Mouse (Mus musculus): ENCODE data around the gene 1700029J07Rik. TPM values are rescaled to one million over a fixed set of nuclear protein-coding genes. Genes with fewer than 3 reads are reported as not detected.

1700029J07Rik gene
- polyA plus RNA-seq, 1 experiment = 1.2 TPM

GRCm38 (mm10) chr8:45917040-45917679, 57.9 kb downstream of the 1700029J07Rik start:
- H3K4me1 ChIP-seq (ENCODE audit: control insufficient read depth, insufficient read depth, low read length) = no peaks in the 10 kb centered on the region
- H3K4me3 ChIP-seq (replicated peaks; ENCODE audit: extremely low read depth, low read depth, low read length) = no peak overlapping the region
- TF ChIP-seq CTCF (IDR thresholded peaks at IDR 0.05; ENCODE audit: insufficient read depth, low read length) = no peak
- no peak for TF ChIP-seq POLR2A (IDR thresholded peaks at IDR 0.05; ENCODE audit: borderline replicate concordance, extremely low read depth, low read depth, low read length)
- no peak for DNase-seq
- 66% methylated on average over 20 of the region's 20 CpGs for WGBS

DNA sequence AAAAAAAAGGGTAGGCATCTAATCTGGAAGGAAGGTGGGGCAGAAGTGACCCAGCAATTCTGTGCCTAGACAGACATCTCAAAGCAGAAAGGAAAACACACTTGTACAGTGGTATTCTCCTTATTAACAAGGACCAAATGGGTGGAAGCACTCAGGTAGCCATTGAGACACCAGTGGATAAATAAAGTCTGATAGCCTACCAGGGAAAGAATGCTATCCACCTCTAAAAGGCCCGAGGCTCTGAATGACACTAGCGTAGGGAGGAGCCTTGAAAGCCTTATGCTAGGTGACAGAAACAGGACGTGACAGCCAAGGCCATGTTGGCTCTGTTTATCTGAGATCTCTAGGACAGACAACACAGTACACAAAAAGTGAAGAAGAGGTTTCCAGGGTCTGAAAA, 58.6 kb downstream of the 1700029J07Rik start:
- TF ChIP-seq CTCF (IDR thresholded peaks at IDR 0.05; ENCODE audit: insufficient read depth, low read length) = no peak
- no peak for TF ChIP-seq POLR2A (IDR thresholded peaks at IDR 0.05; ENCODE audit: borderline replicate concordance, extremely low read depth, low read depth, low read length)
- 46% methylated on average over 3 of the region's 3 CpGs for WGBS
- Histone ChIP-seq H3K4me3 (replicated peaks; ENCODE audit: extremely low read depth, low read depth, low read length) (no peak overlapping the region), H3K4me1 (ENCODE audit: control insufficient read depth, insufficient read depth, low read length) (no peaks in the 10 kb centered on the region)
- no peak for DNase-seq

GRCm38 (mm10) chr8:45913707-45914106, 61.3 kb downstream of the 1700029J07Rik start:
- H3K4me3 ChIP-seq (replicated peaks; ENCODE audit: extremely low read depth, low read depth, low read length) = no peak overlapping the region
- no peak for DNase-seq
- WGBS = 82% methylated on average over 11 of the region's 11 CpGs
- H3K4me1 ChIP-seq (ENCODE audit: control insufficient read depth, insufficient read depth, low read length) = no peaks in the 10 kb centered on the region
- no peak for TF ChIP-seq CTCF (IDR thresholded peaks at IDR 0.05; ENCODE audit: insufficient read depth, low read length)

DNA sequence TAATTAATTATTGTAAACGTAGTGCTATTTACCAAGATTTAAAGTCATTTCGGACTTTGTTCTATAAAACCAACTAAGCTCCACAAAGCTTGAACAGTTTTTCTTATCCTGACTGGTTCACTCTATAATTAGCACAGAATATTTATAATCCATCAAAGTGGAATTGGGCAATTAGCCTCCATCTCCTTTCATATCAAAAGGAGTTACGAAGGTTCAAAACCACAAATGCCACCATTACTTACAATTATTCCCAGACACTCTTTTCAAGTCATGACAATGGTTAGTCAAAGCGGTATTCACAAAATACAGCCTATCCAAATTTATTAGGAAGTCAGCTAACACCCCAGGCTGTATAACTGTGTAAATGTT, 68.8 kb downstream of the 1700029J07Rik start:
- no peak overlapping the region for H3K4me3 ChIP-seq (replicated peaks; ENCODE audit: extremely low read depth, low read depth, low read length)
- TF ChIP-seq POLR2A (IDR thresholded peaks at IDR 0.05; ENCODE audit: borderline replicate concordance, extremely low read depth, low read depth, low read length) = no peak
- no peak for TF ChIP-seq CTCF (IDR thresholded peaks at IDR 0.05; ENCODE audit: insufficient read depth, low read length)
- DNase-seq = no peak
- H3K4me1 ChIP-seq (ENCODE audit: control insufficient read depth, insufficient read depth, low read length) = peaks cover 3% of the 10 kb centered on the region
- WGBS = 94% methylated on average over 4 of the region's 4 CpGs

- WGBS = 55% methylated on average over 7 of the region's 7 CpGs
- Histone ChIP-seq H3K4me1 (ENCODE audit: control insufficient read depth, insufficient read depth, low read length) (peaks cover 3% of the 10 kb centered on the region), H3K4me3 (replicated peaks; ENCODE audit: extremely low read depth, low read depth, low read length) (no peak overlapping the region)
- no peak for TF ChIP-seq CTCF (IDR thresholded peaks at IDR 0.05; ENCODE audit: insufficient read depth, low read length)
- TF ChIP-seq POLR2A (IDR thresholded peaks at IDR 0.05; ENCODE audit: borderline replicate concordance, extremely low read depth, low read depth, low read length) = no peak
- no peak for DNase-seq
Measured at GRCm38 (mm10) chr8:45905591-45906250, 69.3 kb downstream of the 1700029J07Rik start.

DNA sequence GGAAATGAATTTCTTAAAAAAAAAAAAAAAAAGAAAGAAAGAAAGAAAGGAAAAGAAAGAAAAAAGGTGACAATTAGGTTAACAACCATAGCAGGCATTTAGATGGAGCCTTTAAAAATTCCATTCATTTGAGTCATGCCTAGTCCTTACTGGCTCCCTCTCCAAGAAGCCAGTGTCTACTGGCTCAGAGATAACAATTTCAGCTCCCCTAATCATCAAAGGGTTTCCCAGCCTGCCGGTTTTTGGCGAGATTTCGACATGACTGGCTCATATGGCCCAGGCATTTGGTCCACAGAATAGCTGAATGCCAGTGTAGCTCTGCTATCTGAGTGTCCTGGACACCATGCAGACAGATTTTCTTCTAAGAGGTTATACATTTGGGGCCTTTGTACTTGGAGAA, 71.4 kb downstream of the 1700029J07Rik start:
- 30% methylated on average over 3 of the region's 3 CpGs for WGBS
- TF ChIP-seq CTCF (IDR thresholded peaks at IDR 0.05; ENCODE audit: insufficient read depth, low read length) = no peak
- no peak for TF ChIP-seq POLR2A (IDR thresholded peaks at IDR 0.05; ENCODE audit: borderline replicate concordance, extremely low read depth, low read depth, low read length)

More for the DNA sequence above, 71.4 kb downstream of the 1700029J07Rik start:
- Histone ChIP-seq H3K4me3 (replicated peaks; ENCODE audit: extremely low read depth, low read depth, low read length) (no peak overlapping the region), H3K4me1 (ENCODE audit: control insufficient read depth, insufficient read depth, low read length) (peaks cover 3% of the 10 kb centered on the region)
- no peak for DNase-seq

Other genes starting within 250 kb of the 1700029J07Rik start
- 30.8 and 63.1 TPM in 2 replicates for gene Pdlim3, start 89.8 kb downstream of the 1700029J07Rik start, polyA plus RNA-seq (2012; rRNA removed)
- 0.14 TPM in 1 of 2 replicates, not detected in the other for gene Ccdc110, start 40.6 kb downstream of the 1700029J07Rik start, polyA plus RNA-seq (2012; rRNA removed)
- gene Ufsp2, start 276 bp upstream of the 1700029J07Rik start, polyA plus RNA-seq (2012; rRNA removed) = 7.6 and 15.5 TPM in 2 replicates
- 0.35 and 0.45 TPM in 2 replicates for gene Lrp2bp, start 24.1 kb upstream of the 1700029J07Rik start, polyA plus RNA-seq (2012; rRNA removed)
- 2.6 and 3.9 TPM in 2 replicates for gene Ankrd37, start 30.5 kb upstream of the 1700029J07Rik start, polyA plus RNA-seq (2012; rRNA removed)
- gene Cfap97, start 176.5 kb upstream of the 1700029J07Rik start, polyA plus RNA-seq (2012; rRNA removed) = 3.9 and 6.7 TPM in 2 replicates
- gene Snx25, start 176.9 kb upstream of the 1700029J07Rik start, polyA plus RNA-seq (2012; rRNA removed) = 17.5 and 23.7 TPM in 2 replicates
- gene Slc25a4, start 236.0 kb upstream of the 1700029J07Rik start, polyA plus RNA-seq (2012; rRNA removed) = 293 and 360 TPM in 2 replicates

Measured in lung, adult 2 months (tissue).